Comparison of ENCODE assay signal across 1 mouse cellular context in the genomic region with DNA sequence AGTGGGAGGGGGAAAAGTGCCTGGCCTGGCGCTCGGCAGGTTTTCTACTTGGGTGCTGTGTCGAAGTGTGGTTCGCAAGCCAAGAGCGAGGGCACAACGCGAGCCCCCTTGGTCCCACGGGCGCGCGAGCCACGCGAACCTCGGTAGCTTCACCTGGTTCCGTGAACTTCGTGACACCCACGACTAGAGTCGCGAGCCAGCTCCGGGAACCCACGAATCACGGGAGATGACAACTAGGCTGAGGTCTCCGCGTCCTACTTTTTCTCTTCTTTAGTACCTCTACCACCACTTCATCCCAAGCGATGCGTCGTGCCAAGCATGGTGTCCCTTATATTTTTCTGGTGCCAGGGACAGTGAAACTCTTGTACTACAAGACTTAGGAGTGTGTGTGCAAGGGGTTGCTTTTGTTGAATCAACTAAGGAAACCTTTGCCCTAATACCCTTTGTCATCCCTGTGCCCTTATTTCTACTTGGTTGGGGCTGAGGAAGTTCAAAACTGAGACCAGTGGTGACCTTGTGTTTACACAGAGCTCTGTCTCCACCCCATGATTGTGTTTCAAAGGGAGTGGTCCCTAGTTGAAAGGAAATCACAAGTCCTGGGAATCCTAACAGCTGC.
TF ChIP-seq lines count a peak whose summit lies in the region.

No protein-coding gene starts in this region.

TF ChIP-seq in CH12.LX, 34 proteins besides CTCF, POLR2A, EP300 and RAD21 (continued from another document):
- no peak for TF ChIP-seq USF2 (conservative IDR thresholded peaks at IDR 0.05; ENCODE audit: low read depth, low read length)
- no peak for TF ChIP-seq TBP (conservative IDR thresholded peaks at IDR 0.05; ENCODE audit: low read depth, low read length)
- no peak for TF ChIP-seq KAT2A (IDR thresholded peaks at IDR 0.05; ENCODE audit: insufficient replicate concordance, low read length)
- TF ChIP-seq MXI1 (IDR thresholded peaks at IDR 0.05; ENCODE audit: low read depth, low read length): no peak; the same call in 1 of the 2 replicates
